Mouse (Mus musculus): ENCODE data around the gene Poldip3. TPM values are rescaled to one million over a fixed set of nuclear protein-coding genes. Genes with fewer than 3 reads are reported as not detected.
A peak's percentile ranks its signal among the peaks of the same experiment; 100 is the strongest.

Gene Poldip3
- polyA plus RNA-seq (2015; fragmentation: Nextera tagmentation; extraction: Ambion mirVana): 75.9 and 79.0 TPM in 2 replicates

GRCm38 (mm10) chr15:83149196-83150072 lies at the start of gene Poldip3:
Gene Poldip3 (minus strand): TSS chr15:83149384.
- peak within 1 kb of the TSS; percentile 99 for H3K9ac ChIP-seq (ENCODE audit: low read length)
- peak within 1 kb of the TSS; percentile 99 for H3K27ac ChIP-seq (ENCODE audit: low read length)
- peak within 1 kb of the TSS; percentile 98 for H3K4me3 ChIP-seq (ENCODE audit: low read length)
- H3K4me2 ChIP-seq (ENCODE audit: low read depth, low read length): peak within 1 kb of the TSS; percentile 82
- under 1% methylated on average over 56 of the region's 56 CpGs for WGBS
- H3K36me3 ChIP-seq (ENCODE audit: control insufficient read depth, insufficient read depth): peaks cover 18% of the 10 kb centered on the region
- no peaks in the 10 kb centered on the region for H3K27me3 ChIP-seq (ENCODE audit: control insufficient read depth, insufficient read depth, low read length)
- H3K4me1 ChIP-seq (ENCODE audit: control insufficient read depth, insufficient read depth, low read length): peaks cover 11% of the 10 kb centered on the region
- ATAC-seq (replicated peaks; ENCODE audit: extremely low read depth, insufficient read depth, low FRiP score): peak; percentile 92
- no peaks in the 10 kb centered on the region for H3K9me3 ChIP-seq (replicated peaks; ENCODE audit: control insufficient read depth, low read length)

DNA sequence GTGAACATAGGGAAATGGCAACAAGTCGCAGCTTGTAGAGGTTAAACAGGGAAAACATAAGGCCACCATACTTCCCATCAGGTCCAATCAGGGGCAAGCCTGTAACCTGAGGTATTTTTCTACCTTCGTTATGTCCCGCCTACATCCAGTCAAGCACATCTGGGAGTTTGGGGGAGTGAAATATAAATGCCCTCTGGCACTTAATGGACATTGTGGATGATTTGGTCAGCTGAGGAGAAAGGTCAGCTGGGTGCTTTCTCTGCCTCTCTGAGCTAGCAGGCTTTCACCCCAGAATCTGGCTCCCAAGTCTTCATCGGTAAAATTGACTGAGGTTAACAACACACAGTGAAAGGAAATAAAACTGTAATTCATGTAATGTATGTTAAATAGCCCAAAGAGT lies 44.2 kb upstream of the Poldip3 start:
- peaks cover 3% of the 10 kb centered on the region; the same call in 1 of the 2 replicates for H3K9me3 ChIP-seq (replicated peaks; ENCODE audit: control insufficient read depth, low read length)
- no peak for ATAC-seq (replicated peaks; ENCODE audit: extremely low read depth, insufficient read depth, low FRiP score)
- no peak overlapping the region for H3K4me3 ChIP-seq (ENCODE audit: low read length)
- no peak overlapping the region for H3K9ac ChIP-seq (ENCODE audit: low read length)
- H3K36me3 ChIP-seq (ENCODE audit: control insufficient read depth, insufficient read depth): no peaks in the 10 kb centered on the region
- no peak overlapping the region for H3K4me2 ChIP-seq (ENCODE audit: low read depth, low read length)
- H3K4me1 ChIP-seq (ENCODE audit: control insufficient read depth, insufficient read depth, low read length): no peaks in the 10 kb centered on the region
- no peak overlapping the region for H3K27ac ChIP-seq (ENCODE audit: low read length)
- 93% methylated on average over 4 of the region's 4 CpGs for WGBS
- no peaks in the 10 kb centered on the region for H3K27me3 ChIP-seq (ENCODE audit: control insufficient read depth, insufficient read depth, low read length)

- H3K27ac ChIP-seq (ENCODE audit: low read length): no peak overlapping the region
- no peaks in the 10 kb centered on the region for H3K36me3 ChIP-seq (ENCODE audit: control insufficient read depth, insufficient read depth)
- no peak overlapping the region for H3K4me3 ChIP-seq (ENCODE audit: low read length)
- no peaks in the 10 kb centered on the region for H3K27me3 ChIP-seq (ENCODE audit: control insufficient read depth, insufficient read depth, low read length)
- ATAC-seq (replicated peaks; ENCODE audit: extremely low read depth, insufficient read depth, low FRiP score): no peak
- no peak overlapping the region for H3K4me2 ChIP-seq (ENCODE audit: low read depth, low read length)
- WGBS: 54% methylated on average over 5 of the region's 5 CpGs
- no peaks in the 10 kb centered on the region for H3K4me1 ChIP-seq (ENCODE audit: control insufficient read depth, insufficient read depth, low read length)
- H3K9me3 ChIP-seq (replicated peaks; ENCODE audit: control insufficient read depth, low read length): no peaks in the 10 kb centered on the region
- no peak overlapping the region for H3K9ac ChIP-seq (ENCODE audit: low read length)
These were observed 33.2 kb upstream of the Poldip3 start for GRCm38 (mm10) chr15:83182351-83182750.

GRCm38 (mm10) chr15:83181800-83182330 lies 32.7 kb upstream of the Poldip3 start:
- Histone ChIP-seq H3K4me1 (ENCODE audit: control insufficient read depth, insufficient read depth, low read length) (no peaks in the 10 kb centered on the region), H3K4me3 (ENCODE audit: low read length) (no peak overlapping the region), H3K27ac (ENCODE audit: low read length) (no peak overlapping the region), H3K36me3 (ENCODE audit: control insufficient read depth, insufficient read depth) (no peaks in the 10 kb centered on the region), H3K9ac (ENCODE audit: low read length) (no peak overlapping the region), H3K4me2 (ENCODE audit: low read depth, low read length) (no peak overlapping the region), H3K9me3 (replicated peaks; ENCODE audit: control insufficient read depth, low read length) (no peaks in the 10 kb centered on the region), H3K27me3 (ENCODE audit: control insufficient read depth, insufficient read depth, low read length) (no peaks in the 10 kb centered on the region)
- 41% methylated on average over 4 of the region's 4 CpGs for WGBS
- no peak for ATAC-seq (replicated peaks; ENCODE audit: extremely low read depth, insufficient read depth, low FRiP score)

- no peak overlapping the region for H3K27ac ChIP-seq (ENCODE audit: low read length)
- no peaks in the 10 kb centered on the region for H3K4me1 ChIP-seq (ENCODE audit: control insufficient read depth, insufficient read depth, low read length)
- no peak for ATAC-seq (replicated peaks; ENCODE audit: extremely low read depth, insufficient read depth, low FRiP score)
- H3K4me3 ChIP-seq (ENCODE audit: low read length): no peak overlapping the region
- WGBS: 81% methylated on average over 6 of the region's 6 CpGs
- H3K9ac ChIP-seq (ENCODE audit: low read length): no peak overlapping the region
- no peaks in the 10 kb centered on the region for H3K36me3 ChIP-seq (ENCODE audit: control insufficient read depth, insufficient read depth)
- H3K9me3 ChIP-seq (replicated peaks; ENCODE audit: control insufficient read depth, low read length): no peaks in the 10 kb centered on the region
- no peak overlapping the region for H3K4me2 ChIP-seq (ENCODE audit: low read depth, low read length)
- H3K27me3 ChIP-seq (ENCODE audit: control insufficient read depth, insufficient read depth, low read length): no peaks in the 10 kb centered on the region
These were observed 30.8 kb upstream of the Poldip3 start for GRCm38 (mm10) chr15:83180004-83180403.

- no peak overlapping the region for H3K9ac ChIP-seq (ENCODE audit: low read length)
- H3K4me3 ChIP-seq (ENCODE audit: low read length): no peak overlapping the region
- no peaks in the 10 kb centered on the region for H3K36me3 ChIP-seq (ENCODE audit: control insufficient read depth, insufficient read depth)
- 67% methylated on average over 4 of the region's 4 CpGs for whole genome bisulfite sequencing
- no peaks in the 10 kb centered on the region for H3K27me3 ChIP-seq (ENCODE audit: control insufficient read depth, insufficient read depth, low read length)
- H3K27ac ChIP-seq (ENCODE audit: low read length): no peak overlapping the region
- no peak overlapping the region for H3K4me2 ChIP-seq (ENCODE audit: low read depth, low read length)
- no peak for ATAC-seq (replicated peaks; ENCODE audit: extremely low read depth, insufficient read depth, low FRiP score)
- H3K9me3 ChIP-seq (replicated peaks; ENCODE audit: control insufficient read depth, low read length): no peaks in the 10 kb centered on the region
- H3K4me1 ChIP-seq (ENCODE audit: control insufficient read depth, insufficient read depth, low read length): peaks cover 5% of the 10 kb centered on the region; the same call in 1 of the 2 replicates
These were observed 27.5 kb upstream of the Poldip3 start for GRCm38 (mm10) chr15:83176653-83177052.

- Histone ChIP-seq H3K4me2 (ENCODE audit: low read depth, low read length) (no peak overlapping the region), H3K9me3 (replicated peaks; ENCODE audit: control insufficient read depth, low read length) (no peaks in the 10 kb centered on the region), H3K27ac (ENCODE audit: low read length) (no peak overlapping the region), H3K4me1 (ENCODE audit: control insufficient read depth, insufficient read depth, low read length) (peaks cover 24% of the 10 kb centered on the region), H3K36me3 (ENCODE audit: control insufficient read depth, insufficient read depth) (no peaks in the 10 kb centered on the region), H3K4me3 (ENCODE audit: low read length) (no peak overlapping the region), H3K9ac (ENCODE audit: low read length) (no peak overlapping the region), H3K27me3 (ENCODE audit: control insufficient read depth, insufficient read depth, low read length) (no peaks in the 10 kb centered on the region)
- 76% methylated on average over 14 of the region's 14 CpGs for WGBS
- no peak for ATAC-seq (replicated peaks; ENCODE audit: extremely low read depth, insufficient read depth, low FRiP score)
These were observed 25.0 kb upstream of the Poldip3 start for GRCm38 (mm10) chr15:83173914-83174884.

GRCm38 (mm10) chr15:83172492-83173429 lies 23.6 kb upstream of the Poldip3 start, which contains the start of gene Cyb5r3:
Gene Cyb5r3 (minus strand): TSS chr15:83172592.
- H3K4me2 ChIP-seq (ENCODE audit: low read depth, low read length): peak within 1 kb of the TSS; percentile 85
- peaks cover 24% of the 10 kb centered on the region for H3K4me1 ChIP-seq (ENCODE audit: control insufficient read depth, insufficient read depth, low read length)
- H3K27ac ChIP-seq (ENCODE audit: low read length): peak within 1 kb of the TSS; percentile 84
- no peaks in the 10 kb centered on the region for H3K27me3 ChIP-seq (ENCODE audit: control insufficient read depth, insufficient read depth, low read length)
- 31% methylated on average over 28 of the region's 28 CpGs for WGBS
- peak; percentile 50 for ATAC-seq (replicated peaks; ENCODE audit: extremely low read depth, insufficient read depth, low FRiP score)
- H3K4me3 ChIP-seq (ENCODE audit: low read length): peak within 1 kb of the TSS; percentile 92
- H3K36me3 ChIP-seq (ENCODE audit: control insufficient read depth, insufficient read depth): no peaks in the 10 kb centered on the region
- no peaks in the 10 kb centered on the region for H3K9me3 ChIP-seq (replicated peaks; ENCODE audit: control insufficient read depth, low read length)
- peak within 1 kb of the TSS; percentile 85 for H3K9ac ChIP-seq (ENCODE audit: low read length)
